Mouse (Mus musculus) lung, embryonic 15.5 days (tissue): ENCODE data around the gene Bcl2l1. TPM values are rescaled to one million over a fixed set of nuclear protein-coding genes. Genes with fewer than 3 reads are reported as not detected.

ENCODE experiments used
- ATAC-seq: fragments of 200-750 bp; cut with Nextera tagmentation; 2 replicates; pipeline ENCODE4 v1.8.0; 2017; ENCODE audit warnings: moderate number of reproducible peaks, borderline replicate concordance; ENCODE audit not compliant: low FRiP score, low TSS enrichment; ENCODE audit errors: extremely low read depth
- H3K27ac ChIP-seq: fragments of 300-500 bp; sonication (generic); 2 replicates; pipeline ENCODE4 v1.5.1; 2015; ENCODE audit warnings: moderate library complexity, mild to moderate bottlenecking, inconsistent platforms
- H3K27me3 ChIP-seq: fragments of 300-500 bp; sonication (generic); 2 replicates; pipeline ENCODE4 v1.6.1; 2015; ENCODE audit warnings: inconsistent platforms
- H3K36me3 ChIP-seq: fragments of 300-500 bp; sonication (generic); 2 replicates; pipeline ENCODE4 v1.6.1; 2015; ENCODE audit warnings: inconsistent platforms
- H3K4me1 ChIP-seq: fragments of 300-500 bp; sonication (generic); 2 replicates; pipeline ENCODE4 v1.6.1; 2015; ENCODE audit warnings: inconsistent platforms
- H3K4me2 ChIP-seq: fragments of 300-500 bp; sonication (generic); 2 replicates; pipeline ENCODE4 v1.6.1; 2015; ENCODE audit warnings: inconsistent platforms, mild to moderate bottlenecking, moderate library complexity
- H3K4me3 ChIP-seq: fragments of 300-500 bp; sonication (generic); 2 replicates; pipeline ENCODE4 v1.5.1; 2015; ENCODE audit warnings: mild to moderate bottlenecking, inconsistent platforms
- H3K9ac ChIP-seq: fragments of 300-500 bp; sonication (generic); 2 replicates; pipeline ENCODE4 v1.6.1; 2015; ENCODE audit warnings: inconsistent platforms
- H3K9me3 ChIP-seq: fragments of 300-500 bp; sonication (generic); 2 replicates; pipeline ENCODE4 v1.6.1; 2016; ENCODE audit warnings: inconsistent platforms
- WGBS: fragments of 180-500 bp; shearing (Covaris S2); methylation state at CpG from one replicate; pipeline ENCODE4 v1.1.7; 2015; 5-methylcytosine and 5-hydroxymethylcytosine counted together
- polyA plus RNA-seq: library from polyadenylated mRNA; unstranded; fragments of >200 nt; fragmentation: Nextera tagmentation; extraction: Ambion mirVana; gene quantifications from 2 replicates; pipeline ENCODE4 v1.2.1, GENCODE M21; 2015

Bcl2l1 gene
- polyA plus RNA-seq, 1 experiment from 2014 or later: 107 TPM

- 72% methylated on average over 3 of the region's 3 CpGs for WGBS
- Histone ChIP-seq H3K9me3 (no peaks in the 10 kb centered on the region), H3K9ac (no peak overlapping the region), H3K4me3 (no peak overlapping the region), H3K27ac (no peak overlapping the region), H3K4me1 (peaks cover 19% of the 10 kb centered on the region), H3K36me3 (peaks cover 19% of the 10 kb centered on the region), H3K4me2 (no peak overlapping the region), H3K27me3 (no peaks in the 10 kb centered on the region)
- no peak for ATAC-seq
Observed at GRCm38 (mm10) chr2:152781031-152781711, 50.4 kb downstream of the Bcl2l1 start.

- H3K27me3 ChIP-seq: no peaks in the 10 kb centered on the region
- 90% methylated on average over 2 of the region's 2 CpGs for WGBS
- no peak for ATAC-seq
- no peaks in the 10 kb centered on the region for H3K9me3 ChIP-seq
- no peak overlapping the region for H3K9ac ChIP-seq
- no peak overlapping the region for H3K27ac ChIP-seq
- no peak overlapping the region for H3K4me2 ChIP-seq
- peaks cover 19% of the 10 kb centered on the region for H3K36me3 ChIP-seq
- H3K4me1 ChIP-seq: peaks cover 12% of the 10 kb centered on the region
- no peak overlapping the region for H3K4me3 ChIP-seq
Observed at GRCm38 (mm10) chr2:152780466-152780865, 51.1 kb downstream of the Bcl2l1 start.

GRCm38 (mm10) chr2:152777081-152777480 lies 54.4 kb downstream of the Bcl2l1 start:
- 89% methylated on average over 3 of the region's 3 CpGs for WGBS
- H3K4me3 ChIP-seq: no peak overlapping the region
- no peak overlapping the region for H3K27ac ChIP-seq
- no peaks in the 10 kb centered on the region for H3K9me3 ChIP-seq
- 0 out of 2 replicates have a peak, but pooled peaks cover 3% of the 10 kb centered on the region for H3K4me1 ChIP-seq
- ATAC-seq: no peak
- H3K9ac ChIP-seq: no peak overlapping the region
- peaks cover 18% of the 10 kb centered on the region for H3K36me3 ChIP-seq
- no peaks in the 10 kb centered on the region for H3K27me3 ChIP-seq
- no peak overlapping the region for H3K4me2 ChIP-seq

GRCm38 (mm10) chr2:152776435-152776834 lies 55.1 kb downstream of the Bcl2l1 start:
- no peak for ATAC-seq
- no peak overlapping the region for H3K4me3 ChIP-seq
- no peak overlapping the region for H3K4me2 ChIP-seq
- H3K36me3 ChIP-seq: peaks cover 11% of the 10 kb centered on the region; the same call in 1 of the 2 replicates
- H3K27ac ChIP-seq: no peak overlapping the region
- no peak overlapping the region for H3K9ac ChIP-seq
- 0 out of 2 replicates have a peak, but pooled peaks cover under 1% of the 10 kb centered on the region for H3K4me1 ChIP-seq
- WGBS: 84% methylated on average over 2 of the region's 2 CpGs
- H3K9me3 ChIP-seq: no peaks in the 10 kb centered on the region
- H3K27me3 ChIP-seq: no peaks in the 10 kb centered on the region

- peaks cover 7% of the 10 kb centered on the region; the same call in 1 of the 2 replicates for H3K36me3 ChIP-seq
- H3K27me3 ChIP-seq: no peaks in the 10 kb centered on the region
- 82% methylated on average over 3 of the region's 3 CpGs for WGBS
- no peak for ATAC-seq
- H3K9me3 ChIP-seq: no peaks in the 10 kb centered on the region
- no peak overlapping the region for H3K9ac ChIP-seq
- no peak overlapping the region for H3K27ac ChIP-seq
- no peak overlapping the region for H3K4me3 ChIP-seq
- H3K4me2 ChIP-seq: no peak overlapping the region
- no peaks in the 10 kb centered on the region for H3K4me1 ChIP-seq
Observed at GRCm38 (mm10) chr2:152776019-152776418, 55.5 kb downstream of the Bcl2l1 start.

GRCm38 (mm10) chr2:152775357-152775756 lies 56.2 kb downstream of the Bcl2l1 start:
- no peak for ATAC-seq
- Histone ChIP-seq H3K9ac (no peak overlapping the region), H3K4me1 (no peaks in the 10 kb centered on the region), H3K27me3 (no peaks in the 10 kb centered on the region), H3K36me3 (peaks cover under 1% of the 10 kb centered on the region; the same call in 1 of the 2 replicates), H3K9me3 (no peaks in the 10 kb centered on the region), H3K27ac (no peak overlapping the region), H3K4me2 (no peak overlapping the region), H3K4me3 (no peak overlapping the region)
- WGBS: 67% methylated on average over 4 of the region's 4 CpGs

- Histone ChIP-seq H3K9ac (no peak overlapping the region), H3K36me3 (no peaks in the 10 kb centered on the region), H3K4me3 (no peak overlapping the region), H3K27me3 (no peaks in the 10 kb centered on the region), H3K4me2 (no peak overlapping the region), H3K27ac (no peak overlapping the region), H3K4me1 (peaks cover 6% of the 10 kb centered on the region; the same call in 1 of the 2 replicates), H3K9me3 (no peaks in the 10 kb centered on the region)
- WGBS: 17% methylated on average over 1 of the region's 1 CpGs
- no peak for ATAC-seq
Observed at GRCm38 (mm10) chr2:152772231-152772630, 59.3 kb downstream of the Bcl2l1 start.

GRCm38 (mm10) chr2:152771571-152771970 lies 60.0 kb downstream of the Bcl2l1 start:
- no peak overlapping the region for H3K4me2 ChIP-seq
- H3K9me3 ChIP-seq: no peaks in the 10 kb centered on the region
- no peak overlapping the region for H3K9ac ChIP-seq
- no peak overlapping the region for H3K4me3 ChIP-seq
- no peaks in the 10 kb centered on the region for H3K36me3 ChIP-seq
- peaks cover 12% of the 10 kb centered on the region; the same call in 1 of the 2 replicates for H3K4me1 ChIP-seq
- ATAC-seq: no peak
- no peak overlapping the region for H3K27ac ChIP-seq
- WGBS: 89% methylated on average over 9 of the region's 9 CpGs
- no peaks in the 10 kb centered on the region for H3K27me3 ChIP-seq

GRCm38 (mm10) chr2:152769677-152770076 lies 61.9 kb downstream of the Bcl2l1 start:
- Histone ChIP-seq H3K4me3 (no peak overlapping the region), H3K4me2 (no peak overlapping the region), H3K9ac (no peak overlapping the region), H3K4me1 (peaks cover 28% of the 10 kb centered on the region), H3K36me3 (no peaks in the 10 kb centered on the region), H3K27ac (no peak overlapping the region), H3K27me3 (no peaks in the 10 kb centered on the region), H3K9me3 (no peaks in the 10 kb centered on the region)
- WGBS: 58% methylated on average over 7 of the region's 7 CpGs
- ATAC-seq: no peak

GRCm38 (mm10) chr2:152767618-152768271 lies 63.8 kb downstream of the Bcl2l1 start:
- no peak overlapping the region for H3K4me3 ChIP-seq
- peak; percentile 21; the same call in 1 of the 2 replicates for ATAC-seq

GRCm38 (mm10) chr2:152766387-152767123 lies 65.0 kb downstream of the Bcl2l1 start:
- Histone ChIP-seq H3K4me2 (peak overlapping the region; percentile 36), H3K27ac (peak overlapping the region; percentile 40), H3K36me3 (no peaks in the 10 kb centered on the region), H3K9ac (no peak overlapping the region), H3K4me1 (peaks cover 41% of the 10 kb centered on the region), H3K9me3 (no peaks in the 10 kb centered on the region), H3K4me3 (no peak overlapping the region), H3K27me3 (no peaks in the 10 kb centered on the region)
- WGBS: 8% methylated on average over 25 of the region's 25 CpGs
- peak; percentile 40; the same call in 1 of the 2 replicates for ATAC-seq

More at GRCm38 (mm10) chr2:152767618-152768271, 63.8 kb downstream of the Bcl2l1 start:
- 0 out of 2 replicates have a peak overlapping the region, but pooled peaks have one; percentile 29 for H3K27ac ChIP-seq
- no peaks in the 10 kb centered on the region for H3K9me3 ChIP-seq
- H3K36me3 ChIP-seq: no peaks in the 10 kb centered on the region
- no peak overlapping the region for H3K9ac ChIP-seq
- H3K4me1 ChIP-seq: peaks cover 41% of the 10 kb centered on the region
- WGBS: 51% methylated on average over 12 of the region's 12 CpGs
- no peak overlapping the region for H3K4me2 ChIP-seq
- no peaks in the 10 kb centered on the region for H3K27me3 ChIP-seq
